Mouse (Mus musculus): ENCODE measurements around the gene 4430402I18Rik. TPM values are rescaled to one million over a fixed set of nuclear protein-coding genes. Genes with fewer than 3 reads are reported as not detected.

Gene 4430402I18Rik
- polyA plus RNA-seq, 1 experiment from 2014 or later: 0.65 TPM

DNA sequence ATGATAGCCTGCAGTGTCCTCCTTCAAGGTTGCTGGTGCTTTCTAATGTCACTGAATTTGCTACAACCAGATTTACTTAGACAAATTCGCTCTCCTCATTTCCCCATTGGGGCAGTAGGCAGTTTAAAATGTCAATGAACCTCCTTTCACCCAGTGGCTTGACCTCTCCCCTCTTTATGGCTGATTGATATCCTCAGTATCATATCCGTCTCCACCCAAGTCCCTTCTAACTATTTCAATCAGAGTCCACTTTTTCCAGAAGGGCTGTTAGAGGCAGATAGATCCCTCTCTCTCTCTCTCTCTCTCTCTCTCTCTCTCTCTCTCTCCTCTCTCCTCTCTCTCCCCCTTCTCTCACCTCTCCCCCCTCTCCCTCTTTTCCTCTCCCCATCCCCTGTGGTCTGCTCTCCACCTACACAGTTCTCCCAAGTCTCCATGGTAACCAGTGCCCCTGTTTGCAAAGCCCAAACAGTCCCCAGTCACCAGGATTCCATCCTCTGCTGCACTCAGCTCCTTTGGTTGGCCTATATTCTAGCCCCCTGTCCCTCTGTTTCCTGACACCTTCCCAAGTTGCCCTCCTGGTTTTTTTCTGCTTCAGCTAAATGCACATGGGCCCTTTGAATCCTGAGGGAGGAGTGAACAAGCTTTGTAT lies 51.9 kb downstream of the 4430402I18Rik start:
- no peak overlapping the region for H3K4me2 ChIP-seq
- no peak overlapping the region for H3K27ac ChIP-seq
- no peak for ATAC-seq (ENCODE audit: low FRiP score)
- no peak overlapping the region for H3K4me3 ChIP-seq
- H3K36me3 ChIP-seq: peaks cover 9% of the 10 kb centered on the region; the same call in 1 of the 2 replicates
- peaks cover 5% of the 10 kb centered on the region; the same call in 1 of the 2 replicates for H3K4me1 ChIP-seq (replicated peaks)
- 70% methylated on average over 2 of the region's 2 CpGs for WGBS
- H3K27me3 ChIP-seq: no peaks in the 10 kb centered on the region
- no peaks in the 10 kb centered on the region for H3K9me3 ChIP-seq
- H3K9ac ChIP-seq: no peak overlapping the region

DNA sequence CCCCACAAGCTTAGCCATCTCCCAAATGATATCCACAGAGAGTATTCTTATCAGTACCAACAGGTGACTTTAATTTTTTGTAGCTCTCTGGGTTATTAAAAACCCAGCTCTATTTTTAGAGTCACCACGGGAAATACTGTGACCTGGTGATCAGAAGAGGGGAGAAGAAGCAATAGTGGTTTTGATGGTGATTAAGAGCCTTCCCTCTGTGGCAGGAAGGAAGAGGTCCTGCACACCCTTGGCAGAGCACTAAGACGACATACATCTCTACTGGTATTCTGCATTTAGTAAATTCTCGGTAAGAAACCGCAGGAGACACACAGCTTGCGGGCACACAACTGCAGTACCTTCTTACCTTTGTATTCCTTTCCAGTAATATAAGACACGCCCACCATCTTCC lies 53.0 kb downstream of the 4430402I18Rik start:
- no peak for ATAC-seq (ENCODE audit: low FRiP score)
- 88% methylated on average over 6 of the region's 6 CpGs for WGBS
- no peak overlapping the region for H3K4me2 ChIP-seq
- no peak overlapping the region for H3K9ac ChIP-seq
- no peaks in the 10 kb centered on the region for H3K9me3 ChIP-seq
- H3K27me3 ChIP-seq: no peaks in the 10 kb centered on the region
- H3K36me3 ChIP-seq: peaks cover 9% of the 10 kb centered on the region; the same call in 1 of the 2 replicates
- peaks cover 5% of the 10 kb centered on the region; the same call in 1 of the 2 replicates for H3K4me1 ChIP-seq (replicated peaks)
- H3K4me3 ChIP-seq: no peak overlapping the region
- H3K27ac ChIP-seq: no peak overlapping the region

DNA sequence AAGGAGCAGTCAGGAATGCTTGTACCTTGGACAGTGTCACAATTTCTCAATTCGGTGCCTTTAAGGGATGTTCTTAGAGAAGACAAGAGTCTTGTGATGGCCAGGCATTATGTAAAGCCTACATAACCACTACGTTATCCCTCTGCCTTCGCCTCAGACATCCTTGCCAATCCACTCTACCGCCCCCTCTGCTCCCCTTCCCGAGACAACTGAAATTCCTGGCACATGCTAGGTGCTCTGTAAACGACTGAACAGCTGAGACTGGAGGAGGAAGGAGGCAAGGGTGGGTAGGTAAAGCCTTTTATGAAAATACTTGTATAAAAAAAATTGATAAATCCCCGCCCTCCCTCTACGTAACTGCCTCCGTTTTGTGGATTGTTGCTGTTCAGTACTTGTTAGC lies 58.9 kb downstream of the 4430402I18Rik start:
- no peak for ATAC-seq (ENCODE audit: low FRiP score)
- no peak overlapping the region for H3K4me2 ChIP-seq
- H3K4me1 ChIP-seq (replicated peaks): 0 out of 2 replicates have a peak, but pooled peaks cover 4% of the 10 kb centered on the region
- no peak overlapping the region for H3K4me3 ChIP-seq
- H3K9ac ChIP-seq: no peak overlapping the region
- H3K9me3 ChIP-seq: no peaks in the 10 kb centered on the region
- H3K27me3 ChIP-seq: no peaks in the 10 kb centered on the region
- WGBS: 84% methylated on average over 9 of the region's 9 CpGs
- H3K27ac ChIP-seq: no peak overlapping the region
- H3K36me3 ChIP-seq: peaks cover 23% of the 10 kb centered on the region

DNA sequence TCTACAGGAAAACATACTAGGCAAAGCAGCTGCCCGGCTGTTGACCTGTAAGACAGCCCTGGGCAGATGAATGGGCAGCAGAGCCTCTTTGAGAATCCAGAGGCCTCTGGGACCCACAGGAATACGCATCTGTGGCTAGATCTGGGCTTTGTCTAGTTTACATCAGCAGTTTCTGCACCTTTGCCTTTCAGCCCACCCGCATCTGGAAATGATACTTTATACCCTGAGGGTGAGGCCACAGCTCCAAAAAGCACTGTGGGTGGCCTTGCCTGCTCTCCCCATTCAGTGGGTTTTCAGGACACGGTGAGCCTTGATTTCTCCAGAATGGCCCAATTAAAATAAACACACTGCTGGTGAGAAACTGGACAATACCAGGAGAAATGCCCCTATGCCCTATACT lies 59.4 kb downstream of the 4430402I18Rik start:
- 61% methylated on average over 4 of the region's 4 CpGs for WGBS
- Histone ChIP-seq H3K27ac (no peak overlapping the region), H3K36me3 (peaks cover 23% of the 10 kb centered on the region), H3K4me2 (no peak overlapping the region), H3K27me3 (no peaks in the 10 kb centered on the region), H3K9me3 (no peaks in the 10 kb centered on the region), H3K4me3 (no peak overlapping the region), H3K9ac (no peak overlapping the region), H3K4me1 (replicated peaks) (0 out of 2 replicates have a peak, but pooled peaks cover 4% of the 10 kb centered on the region)
- no peak for ATAC-seq (ENCODE audit: low FRiP score)

DNA sequence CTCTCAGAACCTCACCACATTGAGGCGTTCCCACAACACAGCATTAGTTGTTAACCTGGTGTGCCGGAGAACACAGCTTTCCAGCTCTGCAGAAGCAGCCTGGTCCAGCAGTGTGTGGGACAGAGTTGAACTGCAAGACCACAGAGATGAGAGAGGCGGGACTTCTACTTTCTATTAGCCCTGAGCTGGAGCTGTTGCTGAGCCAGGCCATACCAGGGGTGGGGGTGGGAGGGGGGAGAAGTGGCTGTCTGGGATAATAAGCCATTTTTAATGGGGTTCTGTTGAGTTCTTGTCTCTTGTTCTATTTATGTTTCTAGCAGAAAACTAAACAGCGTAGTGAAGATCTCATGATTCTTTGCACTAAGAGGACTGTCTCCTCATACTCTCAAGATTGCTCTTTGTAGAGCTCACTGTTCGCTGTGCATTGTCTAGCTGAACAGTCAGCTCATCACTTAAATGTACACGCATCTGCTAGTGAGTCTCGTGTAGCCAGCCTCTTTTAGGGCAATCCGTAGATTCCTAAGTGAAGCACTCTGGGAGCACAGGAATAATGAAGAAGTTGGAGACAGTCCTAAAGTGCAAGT lies 64.0 kb downstream of the 4430402I18Rik start:
- Histone ChIP-seq H3K4me1 (replicated peaks) (peaks cover 10% of the 10 kb centered on the region; the same call in 1 of the 2 replicates), H3K4me2 (no peak overlapping the region), H3K27me3 (no peaks in the 10 kb centered on the region), H3K36me3 (peaks cover 14% of the 10 kb centered on the region), H3K9me3 (no peaks in the 10 kb centered on the region), H3K9ac (no peak overlapping the region), H3K4me3 (no peak overlapping the region), H3K27ac (no peak overlapping the region)
- WGBS: 88% methylated on average over 8 of the region's 8 CpGs
- ATAC-seq (ENCODE audit: low FRiP score): no peak

DNA sequence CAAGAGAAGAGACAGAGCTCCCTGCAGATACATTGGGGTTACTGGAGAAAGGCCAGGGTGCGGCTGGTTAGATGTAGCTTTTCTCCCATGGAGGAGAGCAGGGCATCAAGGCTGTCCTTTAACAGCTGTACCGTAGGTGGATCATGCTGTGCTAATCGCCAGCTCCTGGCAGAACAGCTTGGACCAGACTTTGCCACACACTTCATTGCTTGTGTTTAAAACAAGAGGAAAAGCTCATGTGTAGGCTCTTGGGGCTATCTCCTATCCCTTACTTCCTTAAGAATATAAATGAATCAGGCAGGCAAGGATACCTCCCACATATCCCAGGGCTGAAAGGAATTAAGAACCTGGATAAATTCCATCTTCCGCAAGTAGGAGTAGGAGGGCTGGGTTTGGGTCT lies 64.8 kb downstream of the 4430402I18Rik start:
- Histone ChIP-seq H3K9me3 (no peaks in the 10 kb centered on the region), H3K27ac (no peak overlapping the region), H3K4me2 (no peak overlapping the region), H3K9ac (no peak overlapping the region), H3K4me3 (no peak overlapping the region), H3K4me1 (replicated peaks) (peaks cover 10% of the 10 kb centered on the region; the same call in 1 of the 2 replicates), H3K36me3 (peaks cover 14% of the 10 kb centered on the region), H3K27me3 (no peaks in the 10 kb centered on the region)
- WGBS: 83% methylated on average over 4 of the region's 4 CpGs
- no peak for ATAC-seq (ENCODE audit: low FRiP score)

DNA sequence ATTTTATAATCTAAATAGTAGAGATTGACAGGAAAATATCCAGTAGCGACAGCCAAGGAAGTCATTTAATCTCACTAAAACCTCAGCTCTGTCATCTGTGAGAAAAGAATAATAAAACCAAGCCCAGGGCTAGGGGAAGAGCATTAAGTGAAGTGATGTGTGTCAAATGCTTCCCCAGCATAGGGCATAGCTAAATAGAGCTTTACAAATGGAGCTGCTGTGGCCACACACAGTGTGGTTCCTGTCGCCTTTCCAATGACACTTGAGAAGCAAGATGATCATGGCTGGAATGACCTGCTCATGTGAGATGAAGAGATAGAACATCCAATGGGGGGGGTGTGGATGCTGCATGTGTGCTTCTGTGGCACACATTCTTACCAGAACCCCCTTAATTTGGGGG lies 65.5 kb downstream of the 4430402I18Rik start:
- 52% methylated on average over 2 of the region's 2 CpGs for WGBS
- Histone ChIP-seq H3K4me1 (replicated peaks) (peaks cover 10% of the 10 kb centered on the region; the same call in 1 of the 2 replicates), H3K9ac (no peak overlapping the region), H3K27me3 (no peaks in the 10 kb centered on the region), H3K9me3 (no peaks in the 10 kb centered on the region), H3K4me3 (no peak overlapping the region), H3K27ac (no peak overlapping the region), H3K36me3 (peaks cover 11% of the 10 kb centered on the region), H3K4me2 (no peak overlapping the region)
- ATAC-seq (ENCODE audit: low FRiP score): no peak

DNA sequence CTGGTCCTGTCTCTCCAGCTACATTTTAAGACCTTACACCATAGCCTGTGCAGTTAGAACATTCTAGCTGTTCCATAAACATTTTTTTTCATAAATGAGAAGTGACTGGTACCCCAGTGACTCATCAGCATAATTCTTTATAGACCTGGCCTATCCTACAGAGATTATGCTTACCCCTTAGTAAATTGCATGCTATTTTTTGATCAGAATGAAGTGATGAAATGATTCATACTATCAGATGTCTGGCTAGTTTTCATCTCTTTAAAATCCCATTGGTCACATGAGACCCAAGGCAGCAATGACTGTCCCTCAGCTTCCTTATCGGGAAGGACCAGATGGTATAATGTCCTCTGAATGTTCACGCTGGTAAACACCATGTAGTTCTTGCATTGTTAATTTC lies 66.8 kb downstream of the 4430402I18Rik start:
- no peak overlapping the region for H3K9ac ChIP-seq
- no peak overlapping the region for H3K27ac ChIP-seq
- WGBS: 94% methylated on average over 2 of the region's 2 CpGs
- H3K27me3 ChIP-seq: no peaks in the 10 kb centered on the region
- H3K9me3 ChIP-seq: no peaks in the 10 kb centered on the region
- no peak overlapping the region for H3K4me2 ChIP-seq
- no peak overlapping the region for H3K4me3 ChIP-seq
- peaks cover 6% of the 10 kb centered on the region; the same call in 1 of the 2 replicates for H3K36me3 ChIP-seq
- no peak for ATAC-seq (ENCODE audit: low FRiP score)
- peaks cover 10% of the 10 kb centered on the region; the same call in 1 of the 2 replicates for H3K4me1 ChIP-seq (replicated peaks)

DNA sequence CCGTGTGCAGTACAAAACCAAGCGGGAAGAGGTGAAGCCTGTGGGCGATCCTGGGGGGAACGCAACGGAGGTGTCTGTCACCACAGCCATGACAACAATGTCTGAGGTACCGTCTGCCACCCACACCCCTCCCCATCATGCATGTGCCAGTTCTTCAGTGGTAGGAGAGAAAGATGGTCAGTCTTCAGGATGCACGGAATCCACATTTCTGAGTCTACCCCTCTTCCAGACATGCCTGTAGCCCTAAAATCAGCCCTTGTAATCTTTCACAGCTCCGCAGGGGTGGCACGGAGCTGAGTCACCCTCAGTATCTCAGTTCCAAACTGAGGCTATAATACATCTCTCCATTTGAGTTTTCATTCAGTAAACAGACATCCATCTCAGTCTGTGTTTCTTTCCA lies 70.1 kb downstream of the 4430402I18Rik start:
- ATAC-seq (ENCODE audit: low FRiP score): no peak

DNA sequence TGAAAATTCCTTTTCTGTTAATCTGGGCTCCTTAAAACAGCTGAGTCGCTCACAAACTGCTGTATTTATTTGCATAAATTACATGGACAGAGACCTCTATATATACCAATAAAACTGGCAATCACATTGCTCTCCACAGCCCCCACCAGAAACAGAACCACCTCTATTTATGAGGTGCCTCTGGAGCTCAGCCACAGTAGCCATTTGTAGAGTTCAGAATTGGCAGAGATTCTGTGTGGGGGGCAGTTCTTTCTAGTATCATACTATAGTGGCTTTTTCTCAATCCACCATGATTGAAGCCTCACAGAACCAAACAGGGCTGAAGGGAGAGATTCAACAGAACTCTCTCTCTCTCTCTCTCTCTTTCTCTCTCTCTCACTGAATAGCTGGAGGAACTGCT lies 71.0 kb downstream of the 4430402I18Rik start:
- no peak; the same call in 1 of the 2 replicates for ATAC-seq (ENCODE audit: low FRiP score)
- 51% methylated on average over 1 of the region's 1 CpGs for WGBS
- no peak overlapping the region for H3K4me2 ChIP-seq
- H3K9ac ChIP-seq: no peak overlapping the region
- H3K27me3 ChIP-seq: peaks cover 3% of the 10 kb centered on the region; the same call in 1 of the 2 replicates
- H3K36me3 ChIP-seq: no peaks in the 10 kb centered on the region
- H3K4me3 ChIP-seq: no peak overlapping the region
- 0 out of 2 replicates have a peak, but pooled peaks cover 8% of the 10 kb centered on the region for H3K4me1 ChIP-seq (replicated peaks)
- no peaks in the 10 kb centered on the region for H3K9me3 ChIP-seq
- H3K27ac ChIP-seq: no peak overlapping the region

More for the DNA sequence above, 70.1 kb downstream of the 4430402I18Rik start:
- H3K36me3 ChIP-seq: no peaks in the 10 kb centered on the region
- no peak overlapping the region for H3K27ac ChIP-seq
- H3K9me3 ChIP-seq: no peaks in the 10 kb centered on the region
- H3K4me3 ChIP-seq: no peak overlapping the region
- H3K27me3 ChIP-seq: peaks cover 3% of the 10 kb centered on the region; the same call in 1 of the 2 replicates
- no peak overlapping the region for H3K4me2 ChIP-seq
- no peak overlapping the region for H3K9ac ChIP-seq
- WGBS: 85% methylated on average over 9 of the region's 9 CpGs
- peaks cover 12% of the 10 kb centered on the region; the same call in 1 of the 2 replicates for H3K4me1 ChIP-seq (replicated peaks)

DNA sequence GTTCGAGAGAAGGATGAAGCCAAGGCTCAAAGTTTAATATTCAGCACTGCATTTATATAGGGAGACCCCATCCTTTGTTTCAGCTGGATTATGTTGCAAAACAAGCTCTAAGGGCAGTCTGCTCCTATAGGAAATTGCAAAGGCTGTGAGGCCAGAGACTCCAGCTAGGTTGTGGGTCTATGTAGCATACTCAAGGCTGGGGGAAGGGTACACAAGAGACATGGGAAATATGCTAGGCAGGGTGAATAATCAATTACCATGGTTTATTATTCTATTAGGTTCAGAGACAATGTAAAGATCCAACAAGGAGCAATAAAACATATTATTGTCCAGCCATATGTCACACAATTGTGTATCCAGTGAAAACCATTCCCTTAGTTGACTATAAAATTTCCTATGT lies 75.7 kb downstream of the 4430402I18Rik start:
- WGBS: 89% methylated on average over 1 of the region's 1 CpGs
- no peak overlapping the region for H3K9ac ChIP-seq
- ATAC-seq (ENCODE audit: low FRiP score): no peak

DNA sequence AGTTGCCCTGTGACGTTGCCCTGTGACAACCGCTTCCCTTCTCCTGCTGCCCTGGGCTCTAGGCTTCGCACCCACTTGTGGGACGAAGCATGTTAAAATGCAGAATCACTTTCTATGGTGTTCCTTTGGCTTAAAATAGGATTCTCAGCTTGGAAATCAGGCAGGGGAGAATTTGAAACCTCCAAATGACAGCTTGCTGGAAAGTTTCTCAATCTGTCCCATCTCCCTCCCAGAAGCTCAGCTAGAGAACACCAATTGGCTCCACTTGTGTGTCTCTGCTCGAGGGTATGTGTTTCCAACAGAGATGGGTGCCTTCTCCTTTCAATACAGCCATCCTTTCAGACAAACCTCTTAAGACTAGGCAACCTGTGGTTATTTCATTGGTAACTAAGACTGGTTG lies 76.4 kb downstream of the 4430402I18Rik start:
- H3K27ac ChIP-seq: no peak overlapping the region
- H3K4me2 ChIP-seq: no peak overlapping the region
- H3K4me3 ChIP-seq: no peak overlapping the region
- H3K9ac ChIP-seq: no peak overlapping the region
- H3K36me3 ChIP-seq: no peaks in the 10 kb centered on the region
- WGBS: 73% methylated on average over 5 of the region's 5 CpGs
- peaks cover 6% of the 10 kb centered on the region; the same call in 1 of the 2 replicates for H3K4me1 ChIP-seq (replicated peaks)
- no peaks in the 10 kb centered on the region for H3K9me3 ChIP-seq
- ATAC-seq (ENCODE audit: low FRiP score): no peak
- H3K27me3 ChIP-seq: peaks cover 3% of the 10 kb centered on the region; the same call in 1 of the 2 replicates

More for the DNA sequence above, 75.7 kb downstream of the 4430402I18Rik start:
- no peaks in the 10 kb centered on the region for H3K9me3 ChIP-seq
- no peak overlapping the region for H3K4me3 ChIP-seq
- peaks cover 6% of the 10 kb centered on the region; the same call in 1 of the 2 replicates for H3K4me1 ChIP-seq (replicated peaks)
- no peak overlapping the region for H3K4me2 ChIP-seq
- H3K27me3 ChIP-seq: peaks cover 3% of the 10 kb centered on the region; the same call in 1 of the 2 replicates
- H3K36me3 ChIP-seq: no peaks in the 10 kb centered on the region
- H3K27ac ChIP-seq: no peak overlapping the region

Data from hindbrain, embryonic 13.5 days (tissue).